Mouse (Mus musculus): ENCODE data around the gene Pex1.

GRCm38 (mm10) chr5:3648206-3648848 is 52.5 kb downstream of the Pex1 start:
- TF ChIP-seq CTCF (IDR thresholded peaks at IDR 0.05; ENCODE audit: extremely low read depth, insufficient read length, insufficient replicate concordance, low read depth, low read length) (no peak), POLR2A (IDR thresholded peaks at IDR 0.05; ENCODE audit: low read depth, low read length) (no peak)

Data from small intestine, adult 2 months (tissue).